Mouse (Mus musculus): ENCODE data around the gene Mrpl45. TPM values are rescaled to one million over a fixed set of nuclear protein-coding genes. Genes with fewer than 3 reads are reported as not detected.
A peak's percentile ranks its signal among the peaks of the same experiment; 100 is the strongest.
"Not testable (repeated sequence)": the region's sequence is repeated elsewhere in the genome, so short reads cannot be mapped to it uniquely, and the experiment has no call there.

Gene Mrpl45
- polyA plus RNA-seq, 1 experiment: 48.5 TPM

DNA sequence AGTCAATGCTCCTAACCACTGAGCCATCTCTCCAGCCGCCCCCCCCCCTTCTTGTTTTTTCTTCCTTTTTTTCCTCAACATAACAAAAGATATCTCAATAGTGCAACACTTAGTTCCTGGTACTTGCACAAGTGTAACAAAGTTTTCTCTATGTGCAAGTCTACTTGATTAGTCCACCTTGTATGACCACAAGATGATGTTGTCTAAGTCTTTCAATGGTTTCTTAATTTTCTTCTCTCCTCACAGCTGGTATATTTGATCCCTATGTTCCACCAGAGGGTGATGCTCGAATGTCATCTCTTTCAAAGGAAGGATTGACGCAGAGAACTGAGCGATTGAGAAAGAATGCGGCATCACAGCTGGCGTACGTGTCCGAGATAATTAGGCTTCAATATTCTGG lies 5.7 kb downstream of the Mrpl45 start:
- H3K27me3 ChIP-seq (ENCODE audit: control insufficient read depth, insufficient read depth, insufficient read length): no peaks in the 10 kb centered on the region
- H3K79me3 ChIP-seq (ENCODE audit: low read depth): peaks cover 8% of the 10 kb centered on the region
- no peak overlapping the region for H3K4me3 ChIP-seq (ENCODE audit: insufficient read depth, poor library complexity, severe bottlenecking)
- H3K79me2 ChIP-seq (ENCODE audit: control insufficient read depth, insufficient read depth): peaks cover 16% of the 10 kb centered on the region
- no peak overlapping the region for H3ac ChIP-seq (ENCODE audit: control insufficient read depth, insufficient read length, low read depth)
- no peak for TF ChIP-seq MYOD1 (IDR thresholded peaks at IDR 0.05; ENCODE audit: control insufficient read depth, insufficient read length, low read depth)
- no peak for TF ChIP-seq CTCF (IDR thresholded peaks at IDR 0.05; ENCODE audit: control insufficient read depth, insufficient read depth, insufficient read length)
- no peak for TF ChIP-seq FOSL1 (IDR thresholded peaks at IDR 0.05; ENCODE audit: insufficient read depth, low read length, poor library complexity, severe bottlenecking)
- no peak for TF ChIP-seq USF1 (IDR thresholded peaks at IDR 0.05; ENCODE audit: low read depth)
- TF ChIP-seq CEBPB (IDR thresholded peaks at IDR 0.05; ENCODE audit: low read depth): no peak
- TF ChIP-seq MAX (IDR thresholded peaks at IDR 0.05): no peak
- TF ChIP-seq MYOG (IDR thresholded peaks at IDR 0.05; ENCODE audit: control insufficient read depth, extremely low read depth, insufficient read length): no peak
- peaks cover 60% of the 10 kb centered on the region for H3K36me3 ChIP-seq (ENCODE audit: control insufficient read depth, insufficient read depth)

GRCm38 (mm10) chr11:97321894-97322600 lies 6.5 kb downstream of the Mrpl45 start:
- H3K36me3 ChIP-seq (ENCODE audit: control insufficient read depth, insufficient read depth): peaks cover 68% of the 10 kb centered on the region
- not testable (repeated sequence) for H3ac ChIP-seq (ENCODE audit: control insufficient read depth, insufficient read length, low read depth); H3K79me3 ChIP-seq (ENCODE audit: low read depth); H3K27me3 ChIP-seq (ENCODE audit: control insufficient read depth, insufficient read depth, insufficient read length); H3K4me3 ChIP-seq (ENCODE audit: insufficient read depth, poor library complexity, severe bottlenecking); H3K79me2 ChIP-seq (ENCODE audit: control insufficient read depth, insufficient read depth)

GRCm38 (mm10) chr11:97325224-97325623 lies 9.7 kb downstream of the Mrpl45 start:
- Histone ChIP-seq H3K79me2 (ENCODE audit: control insufficient read depth, insufficient read depth) (no peaks in the 10 kb centered on the region), H3ac (ENCODE audit: control insufficient read depth, insufficient read length, low read depth) (no peak overlapping the region), H3K4me3 (ENCODE audit: insufficient read depth, poor library complexity, severe bottlenecking) (no peak overlapping the region), H3K79me3 (ENCODE audit: low read depth) (no peaks in the 10 kb centered on the region), H3K27me3 (ENCODE audit: control insufficient read depth, insufficient read depth, insufficient read length) (no peaks in the 10 kb centered on the region), H3K36me3 (ENCODE audit: control insufficient read depth, insufficient read depth) (peaks cover 67% of the 10 kb centered on the region)
- no peak for TF ChIP-seq CEBPB (IDR thresholded peaks at IDR 0.05; ENCODE audit: low read depth)
- no peak for TF ChIP-seq MAX (IDR thresholded peaks at IDR 0.05)
- no peak for TF ChIP-seq MYOG (IDR thresholded peaks at IDR 0.05; ENCODE audit: control insufficient read depth, extremely low read depth, insufficient read length)
- TF ChIP-seq MYOD1 (IDR thresholded peaks at IDR 0.05; ENCODE audit: control insufficient read depth, insufficient read length, low read depth): no peak
- TF ChIP-seq FOSL1 (IDR thresholded peaks at IDR 0.05; ENCODE audit: insufficient read depth, low read length, poor library complexity, severe bottlenecking): no peak
- no peak for TF ChIP-seq CTCF (IDR thresholded peaks at IDR 0.05; ENCODE audit: control insufficient read depth, insufficient read depth, insufficient read length)
- TF ChIP-seq USF1 (IDR thresholded peaks at IDR 0.05; ENCODE audit: low read depth): no peak

- no peak overlapping the region for H3K4me3 ChIP-seq (ENCODE audit: insufficient read depth, poor library complexity, severe bottlenecking)
- no peaks in the 10 kb centered on the region for H3K27me3 ChIP-seq (ENCODE audit: control insufficient read depth, insufficient read depth, insufficient read length)
- H3K79me2 ChIP-seq (ENCODE audit: control insufficient read depth, insufficient read depth): no peaks in the 10 kb centered on the region
- no peaks in the 10 kb centered on the region for H3K79me3 ChIP-seq (ENCODE audit: low read depth)
- no peak overlapping the region for H3ac ChIP-seq (ENCODE audit: control insufficient read depth, insufficient read length, low read depth)
- peaks cover 48% of the 10 kb centered on the region for H3K36me3 ChIP-seq (ENCODE audit: control insufficient read depth, insufficient read depth)
- TF ChIP-seq CTCF (IDR thresholded peaks at IDR 0.05; ENCODE audit: control insufficient read depth, insufficient read depth, insufficient read length) (peak; percentile 75), USF1 (IDR thresholded peaks at IDR 0.05; ENCODE audit: low read depth) (no peak)
Observed at GRCm38 (mm10) chr11:97328148-97328547, 12.6 kb downstream of the Mrpl45 start.

- Histone ChIP-seq H3K79me3 (ENCODE audit: low read depth) (no peaks in the 10 kb centered on the region), H3ac (ENCODE audit: control insufficient read depth, insufficient read length, low read depth) (no peak overlapping the region), H3K27me3 (ENCODE audit: control insufficient read depth, insufficient read depth, insufficient read length) (no peaks in the 10 kb centered on the region), H3K36me3 (ENCODE audit: control insufficient read depth, insufficient read depth) (peaks cover 30% of the 10 kb centered on the region), H3K79me2 (ENCODE audit: control insufficient read depth, insufficient read depth) (no peaks in the 10 kb centered on the region), H3K4me3 (ENCODE audit: insufficient read depth, poor library complexity, severe bottlenecking) (no peak overlapping the region)
- TF ChIP-seq MYOG (IDR thresholded peaks at IDR 0.05; ENCODE audit: control insufficient read depth, extremely low read depth, insufficient read length) (no peak), CTCF (IDR thresholded peaks at IDR 0.05; ENCODE audit: control insufficient read depth, insufficient read depth, insufficient read length) (no peak), USF1 (IDR thresholded peaks at IDR 0.05; ENCODE audit: low read depth) (no peak), FOSL1 (IDR thresholded peaks at IDR 0.05; ENCODE audit: insufficient read depth, low read length, poor library complexity, severe bottlenecking) (no peak), MYOD1 (IDR thresholded peaks at IDR 0.05; ENCODE audit: control insufficient read depth, insufficient read length, low read depth) (no peak), MAX (IDR thresholded peaks at IDR 0.05) (no peak), CEBPB (IDR thresholded peaks at IDR 0.05; ENCODE audit: low read depth) (no peak)
Observed at GRCm38 (mm10) chr11:97330315-97330714, 14.8 kb downstream of the Mrpl45 start.

All from C2C12 (cell line).